Mouse (Mus musculus) hindbrain, embryonic 15.5 days (tissue): ENCODE measurements around the gene Sash3. TPM values are rescaled to one million over a fixed set of nuclear protein-coding genes. Genes with fewer than 3 reads are reported as not detected.

Experiments
- ATAC-seq: fragments of 200-750 bp; cut with Nextera tagmentation; 2 replicates; pipeline ENCODE4 v1.8.0; 2017; ENCODE audit warnings: low read depth, moderate number of reproducible peaks, moderate TSS enrichment; ENCODE audit not compliant: low FRiP score
- H3K27ac ChIP-seq: fragments of 300-500 bp; sonication (generic); replicated peaks from 2 replicates; pipeline ENCODE4 v1.5.1; 2015; ENCODE audit warnings: mild to moderate bottlenecking, inconsistent platforms
- H3K27me3 ChIP-seq: fragments of 300-500 bp; sonication (generic); 2 replicates; pipeline ENCODE4 v1.6.1; 2015; ENCODE audit warnings: control low read depth, inconsistent platforms
- H3K36me3 ChIP-seq: fragments of 300-500 bp; sonication (generic); 2 replicates; pipeline ENCODE4 v1.6.1; 2015; ENCODE audit warnings: control low read depth, inconsistent platforms
- H3K4me1 ChIP-seq: fragments of 300-500 bp; sonication (generic); replicated peaks from 2 replicates; pipeline ENCODE4 v1.6.1; 2015; ENCODE audit warnings: control low read depth, inconsistent platforms
- H3K4me2 ChIP-seq: fragments of 300-500 bp; sonication (generic); 2 replicates; pipeline ENCODE4 v1.6.1; 2015; ENCODE audit warnings: moderate library complexity, mild to moderate bottlenecking, inconsistent platforms
- H3K4me3 ChIP-seq: fragments of 300-500 bp; sonication (generic); 2 replicates; pipeline ENCODE4 v1.5.1; 2015; ENCODE audit warnings: mild to moderate bottlenecking, inconsistent platforms
- H3K9ac ChIP-seq: fragments of 300-500 bp; sonication (generic); 2 replicates; pipeline ENCODE4 v1.6.1; 2015; ENCODE audit warnings: inconsistent platforms
- H3K9me3 ChIP-seq: fragments of 300-500 bp; sonication (generic); 2 replicates; pipeline ENCODE4 v1.6.1; 2016; ENCODE audit warnings: control low read depth, inconsistent platforms
- WGBS: fragments of 180-500 bp; shearing (Covaris S2); methylation state at CpG from one replicate; pipeline ENCODE4 v1.1.7; 2015; 5-methylcytosine and 5-hydroxymethylcytosine counted together
- polyA plus RNA-seq: library from polyadenylated mRNA; unstranded; fragments of >200 nt; fragmentation: Nextera tagmentation; extraction: Ambion mirVana; gene quantifications from 2 replicates; pipeline ENCODE4 v1.2.1, GENCODE M21; 2015

Sash3 gene
- polyA plus RNA-seq, 1 experiment from 2014 or later: 0.97 TPM

DNA sequence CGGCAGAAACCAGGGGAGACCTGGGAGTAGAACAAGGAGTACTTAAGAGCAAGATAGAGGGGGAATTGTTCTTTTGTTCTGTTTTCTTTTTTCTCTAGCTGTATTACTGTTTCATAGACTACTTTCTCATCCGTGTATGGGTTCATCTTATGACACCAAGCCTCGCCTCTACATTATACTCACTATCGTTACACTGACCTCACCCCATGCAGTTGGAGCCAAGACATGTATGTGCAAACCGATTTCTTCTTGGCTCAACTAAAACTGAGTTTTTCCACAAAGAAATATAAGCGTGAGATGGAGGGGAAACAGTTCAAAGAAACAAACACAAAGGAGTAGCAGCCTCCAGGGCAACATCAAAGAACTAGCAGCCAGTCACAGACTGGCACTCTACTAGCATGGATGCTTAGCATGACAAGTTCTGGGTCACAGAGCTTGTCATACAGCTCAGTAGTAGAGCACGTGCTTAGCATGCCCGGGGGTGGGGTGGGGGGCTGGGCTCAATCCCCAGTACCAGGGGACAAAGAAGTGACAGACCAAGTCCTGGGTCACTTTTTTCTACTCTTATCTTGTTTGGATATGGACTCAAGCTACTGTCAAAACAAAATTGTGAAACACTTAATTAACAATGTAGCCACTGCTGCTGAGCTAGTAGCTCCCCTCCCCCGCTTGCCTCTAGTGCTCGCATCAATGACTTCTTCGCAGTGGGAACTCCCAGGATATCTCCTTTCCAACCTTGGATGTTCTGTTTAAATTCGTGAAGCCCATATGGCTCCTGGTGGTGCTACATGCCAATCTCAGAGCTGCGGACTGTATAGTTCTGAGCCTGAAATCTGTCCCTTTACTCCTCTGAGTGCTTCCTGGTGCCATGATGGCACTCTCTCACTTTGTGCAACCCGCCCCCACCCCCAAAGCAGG is 47.3 kb downstream of the Sash3 start:
- Histone ChIP-seq H3K9me3 (no peaks in the 10 kb centered on the region), H3K4me1 (no peaks in the 10 kb centered on the region), H3K27ac (no peak overlapping the region), H3K4me3 (no peak overlapping the region), H3K36me3 (0 out of 2 replicates have a peak, but pooled peaks cover 4% of the 10 kb centered on the region), H3K9ac (no peak overlapping the region), H3K4me2 (no peak overlapping the region), H3K27me3 (no peaks in the 10 kb centered on the region)
- WGBS: 67% methylated on average over 14 of the region's 14 CpGs
- ATAC-seq: no peak; the same call in 1 of the 2 replicates

DNA sequence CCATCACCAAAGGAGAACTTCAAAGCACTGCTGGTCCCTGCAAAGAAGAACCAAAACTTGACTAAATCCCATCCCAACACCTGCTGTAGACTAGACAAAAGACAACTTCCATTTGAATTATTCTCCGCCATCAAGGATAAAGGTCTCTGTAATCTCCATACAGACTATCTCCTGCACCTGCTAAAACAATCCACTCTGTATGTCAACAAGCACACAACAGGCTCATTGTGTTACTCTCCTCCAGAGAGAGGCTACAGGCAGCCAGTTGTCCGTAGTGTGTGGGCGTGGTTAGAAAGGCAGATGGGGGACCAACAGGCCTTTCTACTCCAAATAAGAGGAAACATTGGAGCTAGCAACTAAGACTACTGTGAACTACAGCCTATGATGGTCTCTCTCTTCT is 51.6 kb downstream of the Sash3 start:
- no peak for ATAC-seq

DNA sequence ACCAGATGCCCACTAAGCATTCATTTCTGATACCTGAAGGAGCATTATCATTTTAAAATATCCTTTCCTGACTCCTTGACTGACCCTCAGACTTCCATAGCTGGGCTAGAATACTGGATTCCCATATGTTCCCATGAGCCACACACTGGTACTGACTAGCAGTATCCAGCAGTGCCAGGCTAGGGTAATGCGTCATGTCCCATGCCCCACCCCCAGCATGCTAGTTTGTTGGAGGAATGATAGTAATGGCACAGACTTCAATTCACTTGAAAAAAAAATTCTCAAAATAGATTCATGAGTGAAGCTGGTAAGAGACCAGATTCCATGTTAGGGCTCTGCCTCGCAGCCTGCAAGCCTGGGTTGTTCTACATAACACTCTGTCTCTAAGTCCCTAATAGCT is 52.8 kb downstream of the Sash3 start:
- Histone ChIP-seq H3K27ac (no peak overlapping the region), H3K4me1 (0 out of 2 replicates have a peak, but pooled peaks cover 5% of the 10 kb centered on the region), H3K9me3 (no peaks in the 10 kb centered on the region), H3K36me3 (no peaks in the 10 kb centered on the region), H3K4me3 (no peak overlapping the region), H3K4me2 (no peak overlapping the region), H3K27me3 (no peaks in the 10 kb centered on the region), H3K9ac (no peak overlapping the region)
- 99% methylated on average over 2 of the region's 2 CpGs for WGBS
- no peak for ATAC-seq

More for the DNA sequence above, 51.6 kb downstream of the Sash3 start:
- Histone ChIP-seq H3K27ac (no peak overlapping the region), H3K27me3 (no peaks in the 10 kb centered on the region), H3K9ac (no peak overlapping the region), H3K36me3 (no peaks in the 10 kb centered on the region), H3K9me3 (no peaks in the 10 kb centered on the region), H3K4me2 (no peak overlapping the region), H3K4me1 (no peaks in the 10 kb centered on the region), H3K4me3 (no peak overlapping the region)
- WGBS: 81% methylated on average over 3 of the region's 3 CpGs

DNA sequence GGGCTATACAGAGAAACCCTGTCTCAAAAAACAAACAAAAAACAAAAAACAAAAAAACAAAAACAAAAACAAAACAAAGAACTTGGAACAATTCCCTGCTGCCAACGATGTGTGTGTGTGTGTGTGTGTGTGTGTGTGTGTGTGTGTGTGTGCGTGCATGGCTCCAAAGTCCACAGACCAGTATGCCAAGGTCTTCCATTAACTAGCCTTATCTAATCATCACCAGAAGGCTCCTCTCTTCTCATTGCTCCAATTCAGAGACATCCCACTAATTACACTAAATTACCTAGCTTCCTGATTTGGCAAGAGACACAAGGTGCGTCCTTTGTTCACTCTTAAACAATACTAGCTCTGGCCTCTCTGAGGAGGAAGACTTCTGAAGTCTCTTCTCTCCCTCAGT is 54.5 kb downstream of the Sash3 start:
- no peak overlapping the region for H3K27ac ChIP-seq
- H3K4me1 ChIP-seq: peaks cover 20% of the 10 kb centered on the region
- H3K9ac ChIP-seq: no peak overlapping the region
- H3K27me3 ChIP-seq: no peaks in the 10 kb centered on the region
- 91% methylated on average over 3 of the region's 3 CpGs for WGBS
- no peaks in the 10 kb centered on the region for H3K9me3 ChIP-seq
- H3K36me3 ChIP-seq: no peaks in the 10 kb centered on the region
- H3K4me2 ChIP-seq: no peak overlapping the region
- H3K4me3 ChIP-seq: no peak overlapping the region
- ATAC-seq: no peak

DNA sequence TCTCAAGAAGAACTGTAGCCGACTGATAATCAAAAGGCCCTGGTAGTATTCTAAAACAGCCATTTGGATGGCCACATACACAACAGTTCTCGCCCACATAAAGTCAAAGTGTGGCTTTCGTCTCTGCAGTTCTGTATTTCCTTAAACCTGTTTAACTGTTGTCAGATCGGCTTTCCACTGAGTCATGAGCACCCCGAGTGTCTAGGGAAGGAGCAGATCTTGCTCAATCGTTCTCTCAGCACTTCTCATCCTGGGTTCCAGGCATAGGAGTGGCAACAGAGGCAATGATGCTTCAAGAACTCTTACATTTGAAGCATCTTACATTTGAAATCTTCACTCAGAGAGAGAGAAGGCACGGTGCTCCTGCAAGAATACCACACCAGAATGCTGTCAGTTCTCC is 55.7 kb downstream of the Sash3 start:
- no peak overlapping the region for H3K4me3 ChIP-seq
- WGBS: 90% methylated on average over 7 of the region's 7 CpGs
- ATAC-seq: no peak

DNA sequence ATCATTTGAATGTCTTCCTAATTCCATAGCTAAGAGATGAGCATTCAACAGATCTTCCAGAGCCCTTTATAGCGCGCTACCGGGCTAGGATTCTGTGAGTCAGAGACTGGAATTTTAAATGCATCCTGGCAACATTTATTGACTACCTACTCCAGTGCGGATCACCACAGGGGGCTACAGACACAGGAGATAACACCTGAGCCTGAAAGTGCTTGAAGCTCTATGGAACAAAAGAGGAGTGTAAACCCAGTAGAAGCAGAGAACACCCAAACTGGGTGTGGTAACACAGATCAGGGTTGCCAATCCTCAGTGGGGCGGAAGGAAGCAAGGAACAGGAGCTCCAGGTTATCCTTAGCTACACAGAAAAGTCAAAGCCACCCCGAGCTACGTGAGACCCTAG is 56.2 kb downstream of the Sash3 start:
- no peaks in the 10 kb centered on the region for H3K36me3 ChIP-seq
- H3K27ac ChIP-seq: no peak overlapping the region
- H3K9ac ChIP-seq: no peak overlapping the region
- no peak overlapping the region for H3K4me3 ChIP-seq
- no peak overlapping the region for H3K4me2 ChIP-seq
- no peak for ATAC-seq
- H3K4me1 ChIP-seq: peaks cover 30% of the 10 kb centered on the region
- H3K27me3 ChIP-seq: no peaks in the 10 kb centered on the region
- WGBS: 85% methylated on average over 7 of the region's 7 CpGs
- no peaks in the 10 kb centered on the region for H3K9me3 ChIP-seq

More for the DNA sequence above, 55.7 kb downstream of the Sash3 start:
- Histone ChIP-seq H3K4me1 (peaks cover 26% of the 10 kb centered on the region), H3K27me3 (no peaks in the 10 kb centered on the region), H3K9ac (no peak overlapping the region), H3K27ac (no peak overlapping the region), H3K4me2 (no peak overlapping the region), H3K9me3 (no peaks in the 10 kb centered on the region), H3K36me3 (no peaks in the 10 kb centered on the region)

DNA sequence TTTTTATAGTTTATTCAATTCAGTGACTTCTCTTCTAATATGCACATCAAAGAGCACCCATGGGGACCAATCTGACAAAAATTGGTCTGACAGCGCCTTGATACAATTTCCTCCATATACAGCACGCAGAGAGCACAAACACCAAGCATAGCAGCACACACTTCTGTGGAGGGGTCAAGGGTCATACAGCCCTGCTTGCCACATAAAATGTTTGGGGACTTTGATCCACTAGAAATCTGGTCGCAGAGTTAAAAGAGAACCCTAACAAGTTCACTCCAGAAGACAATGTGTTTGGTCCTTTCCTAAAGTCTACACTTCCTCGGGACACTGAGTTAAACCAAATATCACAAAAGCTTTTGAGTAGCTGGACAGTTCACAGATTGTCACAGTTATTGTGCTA is 56.8 kb downstream of the Sash3 start:
- H3K36me3 ChIP-seq: no peaks in the 10 kb centered on the region
- peaks cover 30% of the 10 kb centered on the region for H3K4me1 ChIP-seq
- no peak for ATAC-seq
- H3K27me3 ChIP-seq: no peaks in the 10 kb centered on the region
- H3K27ac ChIP-seq: no peak overlapping the region
- H3K4me3 ChIP-seq: no peak overlapping the region
- no peaks in the 10 kb centered on the region for H3K9me3 ChIP-seq
- 79% methylated on average over 4 of the region's 4 CpGs for WGBS
- no peak overlapping the region for H3K9ac ChIP-seq
- H3K4me2 ChIP-seq: no peak overlapping the region

DNA sequence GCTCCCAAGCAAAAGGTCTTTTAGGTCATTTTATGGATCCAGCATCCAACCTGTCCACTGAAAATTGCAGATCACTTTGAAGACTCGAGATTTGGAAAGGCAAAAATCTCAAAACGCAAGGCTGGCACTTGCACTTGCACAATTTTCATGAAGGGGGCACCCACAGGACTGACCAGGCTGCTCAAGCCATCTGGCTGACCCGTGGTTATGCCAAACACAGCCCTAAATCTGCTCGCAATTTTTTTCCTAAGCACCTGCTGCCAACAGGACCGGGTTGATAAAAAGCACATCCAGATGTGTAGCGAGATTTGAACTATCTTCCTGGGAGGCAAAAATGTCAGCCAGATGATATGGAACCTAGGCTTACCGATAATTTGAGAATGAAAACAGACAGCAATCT is 57.5 kb downstream of the Sash3 start:
- 84% methylated on average over 7 of the region's 7 CpGs for WGBS
- H3K27me3 ChIP-seq: no peaks in the 10 kb centered on the region
- no peak for ATAC-seq

DNA sequence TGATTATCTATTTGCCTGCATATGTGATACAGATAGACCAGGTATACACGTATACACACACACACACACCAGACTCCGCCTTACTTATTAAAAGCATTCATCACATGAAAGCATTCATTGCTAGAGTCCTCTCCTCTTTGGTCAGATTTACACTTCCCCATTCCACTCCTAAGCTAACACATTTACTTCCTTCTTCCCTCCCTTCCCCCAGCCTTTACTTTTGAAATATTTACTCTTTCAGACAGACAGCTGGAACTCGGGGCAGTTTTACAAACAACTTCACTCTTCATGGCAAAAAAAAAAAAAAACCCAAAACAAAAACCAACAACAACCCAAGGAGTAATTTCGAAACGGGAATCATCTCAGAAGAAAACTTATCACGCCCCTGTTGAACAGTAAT is 58.2 kb downstream of the Sash3 start:
- WGBS: 77% methylated on average over 6 of the region's 6 CpGs
- H3K4me3 ChIP-seq: no peak overlapping the region

More for the DNA sequence above, 57.5 kb downstream of the Sash3 start:
- H3K4me3 ChIP-seq: no peak overlapping the region
- H3K4me2 ChIP-seq: no peak overlapping the region
- H3K27ac ChIP-seq: no peak overlapping the region
- peaks cover 30% of the 10 kb centered on the region for H3K4me1 ChIP-seq
- H3K36me3 ChIP-seq: no peaks in the 10 kb centered on the region
- no peaks in the 10 kb centered on the region for H3K9me3 ChIP-seq
- no peak overlapping the region for H3K9ac ChIP-seq

DNA sequence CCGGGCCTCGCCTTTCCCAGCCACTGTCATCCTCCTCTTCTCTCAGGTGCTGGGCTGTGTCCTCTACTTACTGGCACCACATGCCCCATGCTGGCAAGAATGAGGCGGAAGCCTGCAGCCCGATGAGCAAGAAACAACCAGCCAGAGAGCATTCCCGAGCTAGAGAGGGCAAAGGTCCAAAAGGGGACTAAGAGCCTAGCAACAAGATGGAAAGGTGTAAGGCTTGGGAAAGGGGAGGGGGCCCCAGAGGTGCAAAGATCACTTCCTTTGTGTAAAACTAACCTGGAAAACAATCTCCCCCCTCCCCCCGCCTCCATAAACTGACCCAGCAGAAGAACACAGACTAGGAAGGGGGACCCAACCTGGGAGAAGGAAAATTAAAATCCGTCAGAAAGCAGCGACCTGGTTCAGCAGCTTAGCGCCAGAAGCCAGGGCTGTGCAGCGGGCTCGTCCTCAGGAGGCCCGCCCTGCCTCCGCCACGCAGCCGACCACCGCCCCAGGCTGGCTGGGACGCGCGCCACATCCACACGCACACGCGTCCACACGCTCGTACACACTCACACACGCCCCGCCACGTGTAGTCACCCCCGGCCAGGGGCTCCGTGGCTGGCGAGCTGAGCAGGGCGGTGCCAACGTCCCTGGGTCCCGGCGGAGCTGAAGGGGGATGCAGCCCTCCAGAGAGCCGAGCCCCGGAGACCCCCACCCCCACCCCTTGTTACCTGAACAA is 61.7 kb downstream of the Sash3 start:
- no peaks in the 10 kb centered on the region for H3K27me3 ChIP-seq

More for the DNA sequence above, 58.2 kb downstream of the Sash3 start:
- no peak overlapping the region for H3K9ac ChIP-seq
- no peaks in the 10 kb centered on the region for H3K9me3 ChIP-seq
- ATAC-seq: no peak
- H3K4me2 ChIP-seq: peak overlapping the region; percentile 33
- H3K27ac ChIP-seq: no peak overlapping the region
- H3K4me1 ChIP-seq: peaks cover 30% of the 10 kb centered on the region
- H3K27me3 ChIP-seq: no peaks in the 10 kb centered on the region
- no peaks in the 10 kb centered on the region for H3K36me3 ChIP-seq

DNA sequence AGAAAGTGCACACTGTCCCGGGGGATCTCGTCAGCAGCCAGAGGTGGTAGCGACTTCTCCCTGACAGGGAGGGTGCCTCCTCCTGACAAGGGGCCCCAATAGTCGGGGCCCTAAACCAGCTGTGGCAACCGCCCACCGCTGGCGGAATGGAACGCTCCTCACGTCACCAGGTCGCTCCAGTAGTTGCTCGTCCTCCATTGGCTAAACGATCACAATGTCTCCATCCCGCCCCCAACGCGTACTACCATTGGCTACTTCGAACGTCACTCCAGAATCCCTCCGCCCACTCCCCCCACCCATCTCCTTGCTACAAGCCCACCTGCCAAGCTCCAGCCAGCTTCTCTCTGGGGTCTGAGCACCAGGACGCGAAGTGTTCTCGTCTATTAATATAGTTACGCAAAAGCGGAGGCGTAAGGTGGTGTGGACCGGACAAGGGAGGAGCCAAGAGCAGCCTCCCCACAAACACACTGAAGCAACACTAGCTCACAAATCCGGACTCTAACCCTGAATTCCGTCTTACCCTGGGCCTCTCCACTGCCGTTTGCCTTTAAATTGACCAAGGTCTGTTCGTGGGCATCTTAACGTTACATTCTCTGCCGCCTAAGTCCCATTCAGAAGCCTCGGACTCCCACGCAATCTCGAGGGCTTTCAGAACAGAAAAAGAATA is 62.4 kb downstream of the Sash3 start, which contains the start of gene Zdhhc9:
TSS of gene Zdhhc9 (minus strand) at position 360 of the 667 bp plus-strand sequence.
- Histone ChIP-seq H3K4me2 (peak within 1 kb of the TSS; percentile 56), H3K4me3 (peak within 1 kb of the TSS; percentile 71), H3K9ac (peak within 1 kb of the TSS; percentile 60), H3K9me3 (no peaks in the 10 kb centered on the region), H3K27ac (peak within 1 kb of the TSS; percentile 80), H3K36me3 (no peaks in the 10 kb centered on the region), H3K4me1 (peaks cover 28% of the 10 kb centered on the region), H3K27me3 (no peaks in the 10 kb centered on the region)
- 18% methylated on average over 34 of the region's 34 CpGs for WGBS
- ATAC-seq: peak; percentile 99

More for the DNA sequence above, 61.7 kb downstream of the Sash3 start:
- ATAC-seq: peak; percentile 87
- H3K9me3 ChIP-seq: no peaks in the 10 kb centered on the region
- no peaks in the 10 kb centered on the region for H3K36me3 ChIP-seq
- peak overlapping the region; percentile 71 for H3K4me3 ChIP-seq
- H3K27ac ChIP-seq: peak overlapping the region; percentile 79
- H3K4me2 ChIP-seq: peak overlapping the region; percentile 56
- peak overlapping the region; percentile 60 for H3K9ac ChIP-seq
- 10% methylated on average over 30 of the region's 36 CpGs for WGBS
- peaks cover 30% of the 10 kb centered on the region for H3K4me1 ChIP-seq
